Mouse (Mus musculus) limb, embryonic 14.5 days (tissue): ENCODE data around the gene Dennd6a. TPM values are rescaled to one million over a fixed set of nuclear protein-coding genes. Genes with fewer than 3 reads are reported as not detected.

Experiments
- ATAC-seq: fragments of 200-750 bp; cut with Nextera tagmentation; 2 replicates; pipeline ENCODE4 v1.8.0; 2017; ENCODE audit warnings: low read depth, moderate number of reproducible peaks, moderate TSS enrichment; ENCODE audit not compliant: low FRiP score
- DNase-seq: peaks from one replicate; pipeline ENCODE4 v3.0.0-alpha.2; 2015; ENCODE audit warnings: low spot score
- H3K27ac ChIP-seq: fragments of 300-500 bp; sonication (generic); replicated peaks from 2 replicates; pipeline ENCODE4 v1.5.1; 2014; ENCODE audit warnings: low read depth, mild to moderate bottlenecking, low read length, moderate library complexity, mixed read lengths
- H3K27me3 ChIP-seq: fragments of 300-500 bp; sonication (generic); 2 replicates; pipeline ENCODE4 v1.6.1; 2014; ENCODE audit warnings: low read length, mixed read lengths; ENCODE audit not compliant: control insufficient read depth, insufficient read depth
- H3K36me3 ChIP-seq: fragments of 300-500 bp; sonication (generic); 2 replicates; pipeline ENCODE4 v1.6.1; 2014; ENCODE audit warnings: mild to moderate bottlenecking, low read length, moderate library complexity, mixed read lengths; ENCODE audit not compliant: control insufficient read depth, insufficient read depth
- H3K4me1 ChIP-seq: fragments of 300-500 bp; sonication (generic); 2 replicates; pipeline ENCODE4 v1.6.1; 2014; ENCODE audit warnings: antibody characterized with exemption, low read length, mixed read lengths; ENCODE audit not compliant: control insufficient read depth, insufficient read depth
- H3K4me2 ChIP-seq: fragments of 300-500 bp; sonication (generic); replicated peaks from 2 replicates; pipeline ENCODE4 v1.6.1; 2014; ENCODE audit warnings: low read depth, mild to moderate bottlenecking, low read length, moderate library complexity; ENCODE audit not compliant: severe bottlenecking
- H3K4me3 ChIP-seq: fragments of 300-500 bp; sonication (generic); replicated peaks from 2 replicates; pipeline ENCODE4 v1.5.1; 2014; ENCODE audit warnings: low read length
- H3K9ac ChIP-seq: fragments of 300-500 bp; sonication (generic); 2 replicates; pipeline ENCODE4 v1.6.1; 2014; ENCODE audit warnings: mild to moderate bottlenecking, low read depth, low read length, moderate library complexity; ENCODE audit not compliant: severe bottlenecking
- H3K9me3 ChIP-seq: fragments of 300-500 bp; sonication (generic); 2 replicates; pipeline ENCODE4 v1.6.1; 2016; ENCODE audit warnings: low read length; ENCODE audit not compliant: control insufficient read depth
- POLR2A ChIP-seq: fragments of 200-500 bp; IDR thresholded peaks from 2 replicates; pipeline ENCODE4 v1.8.0; 2012; ENCODE audit warnings: inconsistent platforms, mild to moderate bottlenecking, moderate library complexity, borderline replicate concordance; ENCODE audit not compliant: insufficient read depth, insufficient read length; ENCODE audit errors: extremely low read depth
- WGBS: fragments of 180-500 bp; shearing (Covaris S2); extraction: QIAGEN DNeasy Blood & Tissue Kit; methylation state at CpG from one replicate; pipeline ENCODE4 v1.1.7; 2014; 5-methylcytosine and 5-hydroxymethylcytosine counted together
- polyA plus RNA-seq, 2 experiments: library from polyadenylated mRNA; depleted of rRNA in 1 of 2; stranded (reverse) in 1 of 2; unstranded in 1 of 2; fragments of >200 nt; fragmentation: Nextera tagmentation in 1 of 2; extraction: Ambion mirVana in 1 of 2; gene quantifications; 2 replicates each; pipeline versions ENCODE4 v1.2.1 to v1.2.3; 2012 to 2014

Gene Dennd6a
- polyA plus RNA-seq, 2 experiments, result 19.2 to 28.7 TPM

GRCm38 (mm10) chr14:26532752-26533151, 40.9 kb upstream of the Dennd6a start:
- H3K9ac ChIP-seq, result peak overlapping the region; percentile 90; the same call in 1 of the 2 replicates
- H3K4me2 ChIP-seq, result peak overlapping the region; percentile 81
- TF ChIP-seq POLR2A, result no peak
- H3K4me1 ChIP-seq, result peaks cover 29% of the 10 kb centered on the region
- no peaks in the 10 kb centered on the region for H3K27me3 ChIP-seq
- H3K36me3 ChIP-seq, result no peaks in the 10 kb centered on the region
- WGBS, result 60% methylated on average over 9 of the region's 9 CpGs
- H3K9me3 ChIP-seq, result no peaks in the 10 kb centered on the region
- DNase-seq, result no peak
- H3K4me3 ChIP-seq, result peak overlapping the region; percentile 95
- H3K27ac ChIP-seq, result no peak overlapping the region
- no peak for ATAC-seq

- Histone ChIP-seq H3K4me3 (peak overlapping the region; percentile 95), H3K4me2 (peak overlapping the region; percentile 81), H3K27me3 (no peaks in the 10 kb centered on the region), H3K9ac (peak overlapping the region; percentile 90), H3K27ac (no peak overlapping the region), H3K9me3 (no peaks in the 10 kb centered on the region), H3K4me1 (peaks cover 29% of the 10 kb centered on the region), H3K36me3 (no peaks in the 10 kb centered on the region)
- DNase-seq (no peak), ATAC-seq (no peak)
- no peak for TF ChIP-seq POLR2A
- 23% methylated on average over 19 of the region's 19 CpGs for WGBS
These were observed 40.4 kb upstream of the Dennd6a start for GRCm38 (mm10) chr14:26533267-26533666.

- H3K4me1 ChIP-seq, result peaks cover 22% of the 10 kb centered on the region
- peak overlapping the region; percentile 90 for H3K9ac ChIP-seq
- H3K4me2 ChIP-seq, result peak overlapping the region; percentile 81
- WGBS, result under 1% methylated on average over 66 of the region's 92 CpGs
- no peaks in the 10 kb centered on the region for H3K9me3 ChIP-seq
- TF ChIP-seq POLR2A, result no peak
- ATAC-seq, result peak; percentile 82
- no peaks in the 10 kb centered on the region for H3K27me3 ChIP-seq
- peak overlapping the region; percentile 95 for H3K4me3 ChIP-seq
- peak; percentile 37 for DNase-seq
- no peaks in the 10 kb centered on the region for H3K36me3 ChIP-seq
- peak overlapping the region; percentile 78 for H3K27ac ChIP-seq
These were observed 39.6 kb upstream of the Dennd6a start for GRCm38 (mm10) chr14:26533821-26534756.

GRCm38 (mm10) chr14:26534757-26535479, 38.7 kb upstream of the Dennd6a start, which contains the start of gene Slmap:
Gene Slmap (minus strand): TSS chr14:26534931.
- H3K9ac ChIP-seq, result peak within 1 kb of the TSS; percentile 90
- H3K4me1 ChIP-seq, result peaks cover 19% of the 10 kb centered on the region
- H3K36me3 ChIP-seq, result no peaks in the 10 kb centered on the region
- peak within 1 kb of the TSS; percentile 81 for H3K4me2 ChIP-seq
- ATAC-seq, result peak; percentile 94
- no peaks in the 10 kb centered on the region for H3K9me3 ChIP-seq
- peak; percentile 98 for DNase-seq
- peak within 1 kb of the TSS; percentile 78 for H3K27ac ChIP-seq
- WGBS, result 18% methylated on average over 24 of the region's 33 CpGs
- TF ChIP-seq POLR2A, result 0 out of 2 replicates have a peak, but pooled peaks have one; percentile 75
- H3K4me3 ChIP-seq, result peak within 1 kb of the TSS; percentile 95
- no peaks in the 10 kb centered on the region for H3K27me3 ChIP-seq

- no peak for ATAC-seq
- H3K27me3 ChIP-seq, result no peaks in the 10 kb centered on the region
- H3K27ac ChIP-seq, result no peak overlapping the region
- no peaks in the 10 kb centered on the region for H3K9me3 ChIP-seq
- no peak for DNase-seq
- no peaks in the 10 kb centered on the region for H3K4me1 ChIP-seq
- WGBS, result 90% methylated on average over 4 of the region's 4 CpGs
- H3K9ac ChIP-seq, result no peak overlapping the region
- no peaks in the 10 kb centered on the region for H3K36me3 ChIP-seq
- no peak overlapping the region for H3K4me3 ChIP-seq
- no peak overlapping the region for H3K4me2 ChIP-seq
- TF ChIP-seq POLR2A, result no peak
These were observed 34.4 kb upstream of the Dennd6a start for GRCm38 (mm10) chr14:26539241-26539640.
